Mouse (Mus musculus) adipocyte (in vitro differentiated cells): ENCODE measurements at regions not wholly inside any gene's neighbourhood (a gene's known extent, or its start where the extent isn't known, plus 50 kb on each side); places are given as distances from the start of the nearest gene placed in this dataset.

ENCODE experiments used
- DNase-seq: peaks from one replicate; pipeline ENCODE4 v3.0.0-alpha.2; 2016; ENCODE audit warnings: low spot score

GRCm38 (mm10) chr13:41897481-41898317 lies 50.2 kb upstream of the Adtrp start:
- DNase-seq, result no peak
